9 mouse cellular contexts compared by ENCODE assay signal in the genomic region with DNA sequence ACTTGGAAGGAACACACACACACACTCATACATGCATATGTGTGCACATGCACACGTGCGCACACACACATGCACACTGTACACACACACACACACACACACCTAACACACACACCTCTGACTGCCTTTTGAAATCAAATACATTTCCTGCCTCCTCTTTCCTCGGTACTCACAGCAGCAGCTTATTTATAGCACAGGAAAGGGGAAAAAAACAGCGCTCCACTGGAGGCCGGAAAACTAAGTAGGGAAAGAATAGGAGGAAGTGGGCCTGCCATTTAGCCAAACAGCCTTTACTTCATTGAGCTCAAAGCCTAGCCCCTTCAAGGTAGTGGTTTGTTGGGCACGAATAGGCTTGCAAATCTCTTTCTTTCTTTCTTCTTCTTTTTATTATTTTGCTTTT. TPM values are rescaled to one million over a fixed set of nuclear protein-coding genes. Genes with fewer than 3 reads are reported as not detected.
A peak's percentile ranks its signal among the peaks of the same experiment; 100 is the strongest.
DNase-seq lines count a peak whose midpoint lies in the region; ATAC-seq lines count a peak whose summit lies in the region.
"Had no signal": no experiment of that assay in that cellular context is flagged by ENCODE, and none has a peak within 500 bp of the region (broad histone marks: within the 10 kb centered on the region; RNA-seq: fewer than 3 reads in every experiment).

A gene (plus strand): TSS at position 298 of the 400 bp plus-strand sequence.

- no peaks in the 10 kb centered on the region for H3K4me1 ChIP-seq in intestine, embryonic 15.5 days (replicated peaks)

- DNase-seq in left cerebral cortex, adult 8-10 months (ENCODE audit: low spot score in 2 of 2), result no peak
- DNase-seq in left cerebral cortex, postnatal 36 days (ENCODE audit: low spot score in 2 of 2), result no peak
- peak; percentile 61 for DNase-seq in gastrocnemius, adult 18-20 months (ENCODE audit: low spot score)
- DNase-seq in lung, postnatal 10 days, result peak; percentile 48
- no peak for DNase-seq in testis, postnatal 10 days (ENCODE audit: low spot score)
- DNase-seq in thymus, postnatal 14 days, result no peak

- H3K36me3 ChIP-seq in intestine, embryonic 15.5 days, result no peaks in the 10 kb centered on the region

- no peaks in the 10 kb centered on the region for H3K9me3 ChIP-seq in intestine, embryonic 15.5 days

- peak within 1 kb of the TSS; percentile 11; the same call in 1 of the 2 replicates for H3K4me3 ChIP-seq in intestine, embryonic 15.5 days (replicated peaks)

- H3K27ac ChIP-seq in intestine, embryonic 15.5 days, result no peak within 1 kb of the TSS
- H3K27ac ChIP-seq: liver, embryonic 14.5 days had no signal

- 53% methylated on average over 6 of the region's 6 CpGs for WGBS in intestine, embryonic 15.5 days

- intact Hi-C loops in left cerebral cortex, postnatal 36 days (cut with DNase I), result no loop called here

- H3K27me3 ChIP-seq in intestine, embryonic 15.5 days (replicated peaks), result no peaks in the 10 kb centered on the region

- no peak for ATAC-seq in intestine, embryonic 15.5 days
- no peak for ATAC-seq in activated CD4-positive, CD25-positive, alpha-beta regulatory T cell, adult 4 months

- H3K9ac ChIP-seq in intestine, embryonic 15.5 days, result no peak within 1 kb of the TSS
- H3K9ac ChIP-seq: liver, embryonic 14.5 days had no signal

- no peak within 1 kb of the TSS for H3K4me2 ChIP-seq in intestine, embryonic 15.5 days (replicated peaks)

RNA-seq across cellular contexts. Expression of the gene that starts here (rescaled TPM):
- total RNA-seq in left cerebral cortex, adult 8-10 months (2022), result 10 to 100 TPM; 13.3 to 23.8 (median 18.6) TPM
- 1 to 10 TPM; 9.0 to 9.9 TPM for total RNA-seq in left cerebral cortex, postnatal 36 days (2021)
- total RNA-seq in gastrocnemius, adult 18-20 months (2021), result 10 to 100 TPM; 29.8 to 32.8 TPM
- 12.9 and 13.3 TPM in 2 replicates for polyA plus RNA-seq in intestine, embryonic 15.5 days (2015; fragmentation: Nextera tagmentation; extraction: Ambion mirVana)
- 1 to 10 TPM in 1 of 2 experiments, under 1 TPM in 1; 0.25 to 3.0 TPM for polyA plus RNA-seq in activated CD4-positive, CD25-positive, alpha-beta regulatory T cell, adult 4 months (2017; shearing (Covaris generic))

Comparison
In these comparisons a context has a peak if more than half of its experiments do, and no peak if none do; other contexts are left out.
1. DNase-seq: peak in gastrocnemius, adult 18-20 months (single experiment) and lung, postnatal 10 days (single experiment); none in left cerebral cortex, adult 8-10 months (0 of 2), left cerebral cortex, postnatal 36 days (0 of 2), testis, postnatal 10 days (single experiment) and thymus, postnatal 14 days (single experiment).